Mouse (Mus musculus): ENCODE measurements at regions not wholly inside any gene's neighbourhood (a gene's known extent, or its start where the extent isn't known, plus 50 kb on each side); places are given as distances from the start of the nearest gene placed in this dataset.

DNA sequence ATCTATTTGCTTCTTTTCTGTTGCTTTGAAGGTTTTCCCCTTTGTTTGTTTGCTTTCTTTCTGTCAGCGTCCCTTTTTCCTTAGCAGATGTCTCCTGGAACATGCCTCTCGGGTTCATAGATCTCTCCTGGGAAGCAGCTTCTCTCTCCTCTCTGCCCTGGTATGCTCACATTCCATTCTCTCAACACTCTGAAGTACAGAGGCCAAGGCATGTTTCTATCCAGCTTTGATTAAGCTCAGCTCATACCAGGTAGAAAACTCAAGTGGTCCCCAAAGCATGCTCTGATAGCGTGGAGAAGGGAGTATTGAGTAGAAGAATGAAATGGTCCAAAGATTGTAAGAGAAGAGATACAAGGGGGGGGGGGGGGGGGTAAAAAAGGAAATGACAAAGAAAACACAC, 627.7 kb downstream of the Efna5 start:
- TF ChIP-seq CTCF (IDR thresholded peaks at IDR 0.05; ENCODE audit: insufficient read depth, low read length) (no peak), POLR2A (IDR thresholded peaks at IDR 0.05; ENCODE audit: borderline replicate concordance, extremely low read depth, low read depth, low read length) (no peak)
